Mouse (Mus musculus) lung, postnatal 0 days (tissue): ENCODE measurements at regions not wholly inside any gene's neighbourhood (a gene's known extent, or its start where the extent isn't known, plus 50 kb on each side); places are given as distances from the start of the nearest gene placed in this dataset.

Experiments
- ATAC-seq: fragments of 200-750 bp; cut with Nextera tagmentation; 2 replicates; pipeline ENCODE4 v1.8.0; 2017; ENCODE audit warnings: moderate library complexity
- DNase-seq: peaks from one replicate; pipeline ENCODE4 v3.0.0-alpha.2; 2016; ENCODE audit warnings: low spot score
- H3K27ac ChIP-seq: fragments of 300-500 bp; sonication (generic); 2 replicates; pipeline ENCODE4 v1.5.1; 2014; ENCODE audit warnings: antibody characterized with exemption, mild to moderate bottlenecking, low read length, mixed read lengths
- H3K27me3 ChIP-seq: fragments of 300-500 bp; sonication (generic); replicated peaks from 2 replicates; pipeline ENCODE4 v1.6.1; 2014; ENCODE audit warnings: low read length, mixed read lengths; ENCODE audit not compliant: insufficient read depth
- H3K36me3 ChIP-seq: fragments of 300-500 bp; sonication (generic); 2 replicates; pipeline ENCODE4 v1.6.1; 2014; ENCODE audit warnings: low read length, mixed read lengths; ENCODE audit not compliant: insufficient read depth
- H3K4me1 ChIP-seq: fragments of 300-500 bp; sonication (generic); 2 replicates; pipeline ENCODE4 v1.6.1; 2014; ENCODE audit warnings: antibody characterized with exemption, low read depth, low read length, mixed read lengths; ENCODE audit not compliant: insufficient read depth
- H3K4me2 ChIP-seq: fragments of 300-500 bp; sonication (generic); replicated peaks from 2 replicates; pipeline ENCODE4 v1.6.1; 2014; ENCODE audit warnings: low read depth, mild to moderate bottlenecking, low read length, moderate library complexity, mixed read lengths
- H3K4me3 ChIP-seq: fragments of 300-500 bp; sonication (generic); 2 replicates; pipeline ENCODE4 v1.5.1; 2014; ENCODE audit warnings: low read depth, low read length
- H3K9ac ChIP-seq: fragments of 300-500 bp; sonication (generic); replicated peaks from 2 replicates; pipeline ENCODE4 v1.6.1; 2014; ENCODE audit warnings: low read depth, mild to moderate bottlenecking
- H3K9me3 ChIP-seq: fragments of 300-500 bp; sonication (generic); 2 replicates; pipeline ENCODE4 v1.6.1; 2016; ENCODE audit warnings: low read length, mixed read lengths
- CTCF ChIP-seq: IDR thresholded peaks from 2 replicates; pipeline ENCODE4 v1.5.1; 2016; ENCODE audit warnings: antibody characterized with exemption, mild to moderate bottlenecking
- EP300 ChIP-seq: IDR thresholded peaks from 2 replicates; pipeline ENCODE4 v1.6.1; 2016; ENCODE audit warnings: antibody characterized with exemption, mild to moderate bottlenecking, control low read depth
- WGBS: fragments of 180-500 bp; shearing (Covaris S2); extraction: QIAGEN DNeasy Blood & Tissue Kit; methylation state at CpG from one replicate; pipeline ENCODE4 v1.1.7; 2014; 5-methylcytosine and 5-hydroxymethylcytosine counted together

- DNase-seq, result no peak
- 47% methylated on average over 3 of the region's 3 CpGs for WGBS
- no peak overlapping the region for H3K4me2 ChIP-seq
- H3K9me3 ChIP-seq, result no peaks in the 10 kb centered on the region
- no peak overlapping the region for H3K27ac ChIP-seq
- no peak overlapping the region for H3K4me3 ChIP-seq
- no peaks in the 10 kb centered on the region for H3K36me3 ChIP-seq
- no peak overlapping the region for H3K9ac ChIP-seq
- ATAC-seq, result no peak
- no peaks in the 10 kb centered on the region for H3K4me1 ChIP-seq
- TF ChIP-seq EP300 (no peak), CTCF (no peak)
- no peaks in the 10 kb centered on the region for H3K27me3 ChIP-seq
These were observed 148.9 kb upstream of the Clint1 start for GRCm38 (mm10) chr11:45702916-45703315.

- TF ChIP-seq CTCF, result no peak
- TF ChIP-seq EP300, result no peak
- Histone ChIP-seq H3K9ac (no peak overlapping the region), H3K36me3 (no peaks in the 10 kb centered on the region), H3K27me3 (no peaks in the 10 kb centered on the region), H3K4me1 (no peaks in the 10 kb centered on the region), H3K9me3 (no peaks in the 10 kb centered on the region), H3K4me2 (no peak overlapping the region), H3K4me3 (no peak overlapping the region), H3K27ac (no peak overlapping the region)
- 71% methylated on average over 5 of the region's 5 CpGs for WGBS
- ATAC-seq (no peak), DNase-seq (no peak)
These were observed 147.4 kb upstream of the Clint1 start for GRCm38 (mm10) chr11:45704411-45704810.

- Histone ChIP-seq H3K27ac (no peak overlapping the region), H3K4me1 (no peaks in the 10 kb centered on the region), H3K4me3 (no peak overlapping the region), H3K36me3 (no peaks in the 10 kb centered on the region), H3K9ac (no peak overlapping the region), H3K27me3 (no peaks in the 10 kb centered on the region), H3K4me2 (no peak overlapping the region), H3K9me3 (no peaks in the 10 kb centered on the region)
- TF ChIP-seq CTCF, result no peak
- no peak for TF ChIP-seq EP300
- DNase-seq (no peak), ATAC-seq (no peak)
- WGBS, result 38% methylated on average over 2 of the region's 2 CpGs
These were observed 133.2 kb upstream of the Clint1 start for GRCm38 (mm10) chr11:45718630-45719029.

- 82% methylated on average over 6 of the region's 6 CpGs for WGBS
- no peak overlapping the region for H3K4me2 ChIP-seq
- no peak overlapping the region for H3K9ac ChIP-seq
- ATAC-seq (no peak), DNase-seq (no peak)
- H3K4me3 ChIP-seq, result no peak overlapping the region
- no peaks in the 10 kb centered on the region for H3K4me1 ChIP-seq
- H3K9me3 ChIP-seq, result no peaks in the 10 kb centered on the region
- no peaks in the 10 kb centered on the region for H3K36me3 ChIP-seq
- H3K27ac ChIP-seq, result no peak overlapping the region
- no peak for TF ChIP-seq CTCF
- no peak for TF ChIP-seq EP300
- no peaks in the 10 kb centered on the region for H3K27me3 ChIP-seq
These were observed 132.0 kb upstream of the Clint1 start for GRCm38 (mm10) chr11:45719821-45720220.

GRCm38 (mm10) chr11:45736561-45736960 is 115.3 kb upstream of the Clint1 start:
- WGBS, result 38% methylated on average over 3 of the region's 3 CpGs
- no peaks in the 10 kb centered on the region for H3K27me3 ChIP-seq
- no peak for ATAC-seq
- DNase-seq, result peak; percentile 15
- TF ChIP-seq EP300 (no peak), CTCF (peak; percentile 62)
- H3K27ac ChIP-seq, result no peak overlapping the region
- no peaks in the 10 kb centered on the region for H3K4me1 ChIP-seq
- no peak overlapping the region for H3K9ac ChIP-seq
- H3K36me3 ChIP-seq, result no peaks in the 10 kb centered on the region
- no peaks in the 10 kb centered on the region for H3K9me3 ChIP-seq
- H3K4me2 ChIP-seq, result no peak overlapping the region
- H3K4me3 ChIP-seq, result no peak overlapping the region

GRCm38 (mm10) chr11:45738331-45738730 is 113.5 kb upstream of the Clint1 start:
- no peaks in the 10 kb centered on the region for H3K9me3 ChIP-seq
- no peak overlapping the region for H3K9ac ChIP-seq
- DNase-seq (no peak), ATAC-seq (no peak)
- no peaks in the 10 kb centered on the region for H3K27me3 ChIP-seq
- H3K27ac ChIP-seq, result no peak overlapping the region
- no peaks in the 10 kb centered on the region for H3K4me1 ChIP-seq
- no peaks in the 10 kb centered on the region for H3K36me3 ChIP-seq
- WGBS, result 72% methylated on average over 6 of the region's 6 CpGs
- H3K4me2 ChIP-seq, result no peak overlapping the region
- H3K4me3 ChIP-seq, result no peak overlapping the region
- TF ChIP-seq CTCF (no peak), EP300 (no peak)

GRCm38 (mm10) chr11:45745941-45746340 is 105.9 kb upstream of the Clint1 start:
- ATAC-seq, result no peak
- TF ChIP-seq CTCF (no peak), EP300 (no peak)
- no peaks in the 10 kb centered on the region for H3K36me3 ChIP-seq
- no peak overlapping the region for H3K27ac ChIP-seq
- no peak overlapping the region for H3K4me3 ChIP-seq
- no peak overlapping the region for H3K4me2 ChIP-seq
- no peaks in the 10 kb centered on the region for H3K4me1 ChIP-seq
- H3K27me3 ChIP-seq, result no peaks in the 10 kb centered on the region
- DNase-seq, result no peak
- WGBS, result 72% methylated on average over 2 of the region's 2 CpGs
- H3K9me3 ChIP-seq, result no peaks in the 10 kb centered on the region
- H3K9ac ChIP-seq, result no peak overlapping the region
